Mouse (Mus musculus) intestine, postnatal 0 days (tissue): ENCODE measurements at regions not wholly inside any gene's neighbourhood (a gene's known extent, or its start where the extent isn't known, plus 50 kb on each side); places are given as distances from the start of the nearest gene placed in this dataset.
A peak's percentile ranks its signal among the peaks of the same experiment; 100 is the strongest.

ENCODE experiments used
- ATAC-seq: fragments of 200-750 bp; cut with Nextera tagmentation; 2 replicates; pipeline ENCODE4 v1.8.0; 2017; ENCODE audit warnings: mild to moderate bottlenecking, moderate TSS enrichment, moderate library complexity
- H3K27ac ChIP-seq: fragments of 300-500 bp; sonication (generic); 2 replicates; pipeline ENCODE4 v1.5.1; 2014; ENCODE audit warnings: mild to moderate bottlenecking, low read depth, low read length, moderate library complexity
- H3K27me3 ChIP-seq: fragments of 300-500 bp; sonication (generic); replicated peaks from 2 replicates; pipeline ENCODE4 v1.6.1; 2014; ENCODE audit warnings: low read length, mixed read lengths; ENCODE audit not compliant: control insufficient read depth, insufficient read depth
- H3K36me3 ChIP-seq: fragments of 300-500 bp; sonication (generic); 2 replicates; pipeline ENCODE4 v1.6.1; 2014; ENCODE audit warnings: mild to moderate bottlenecking, moderate library complexity; ENCODE audit not compliant: control insufficient read depth, insufficient read depth
- H3K4me1 ChIP-seq: fragments of 300-500 bp; sonication (generic); replicated peaks from 2 replicates; pipeline ENCODE4 v1.6.1; 2014; ENCODE audit warnings: antibody characterized with exemption, low read length, mixed read lengths; ENCODE audit not compliant: control insufficient read depth, insufficient read depth
- H3K4me2 ChIP-seq: fragments of 300-500 bp; sonication (generic); replicated peaks from 2 replicates; pipeline ENCODE4 v1.6.1; 2014; ENCODE audit warnings: low read depth, mild to moderate bottlenecking, moderate library complexity
- H3K4me3 ChIP-seq: fragments of 300-500 bp; sonication (generic); 2 replicates; pipeline ENCODE4 v1.5.1; 2014; ENCODE audit warnings: low read depth, low read length
- H3K9ac ChIP-seq: fragments of 300-500 bp; sonication (generic); 2 replicates; pipeline ENCODE4 v1.6.1; 2014; ENCODE audit warnings: mild to moderate bottlenecking, low read depth, low read length
- H3K9me3 ChIP-seq: fragments of 300-500 bp; sonication (generic); 2 replicates; pipeline ENCODE4 v1.6.1; 2016; ENCODE audit warnings: mixed run types; ENCODE audit not compliant: control insufficient read depth
- CTCF ChIP-seq: sonication (generic); IDR thresholded peaks from 2 replicates; pipeline ENCODE4 v1.5.1; 2016; ENCODE audit warnings: low read depth, mild to moderate bottlenecking, control low read depth, antibody characterized with exemption, moderate library complexity
- WGBS: fragments of 180-500 bp; shearing (Covaris S2); extraction: QIAGEN DNeasy Blood & Tissue Kit; methylation state at CpG from one replicate; pipeline ENCODE4 v1.1.7; 2014; 5-methylcytosine and 5-hydroxymethylcytosine counted together

DNA sequence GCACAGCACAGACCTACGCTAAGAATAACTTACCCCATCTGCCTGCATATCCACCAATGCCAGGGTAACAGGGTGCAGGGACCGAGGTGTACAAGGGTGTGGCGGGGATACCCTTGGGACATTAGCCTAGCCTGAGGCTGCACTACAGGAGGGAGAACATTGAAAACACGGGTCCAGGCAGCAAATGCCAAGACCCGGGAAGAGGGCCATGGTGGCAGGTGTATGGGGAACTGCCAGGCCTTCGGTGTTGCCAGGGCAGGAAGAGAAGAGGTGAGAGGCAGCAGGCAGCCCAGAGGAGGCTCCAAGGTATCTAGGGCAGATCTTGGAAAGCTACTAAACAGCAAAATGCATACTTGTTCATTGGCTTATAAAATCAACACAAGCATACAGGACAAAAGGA, 85.7 kb upstream of the Atp1a1 start:
- Histone ChIP-seq H3K27me3 (no peaks in the 10 kb centered on the region), H3K4me2 (no peak overlapping the region), H3K27ac (no peak overlapping the region), H3K9ac (no peak overlapping the region), H3K4me1 (no peaks in the 10 kb centered on the region), H3K36me3 (no peaks in the 10 kb centered on the region), H3K9me3 (no peaks in the 10 kb centered on the region), H3K4me3 (no peak overlapping the region)
- 89% methylated on average over 6 of the region's 6 CpGs for WGBS
- ATAC-seq, result no peak
- no peak for TF ChIP-seq CTCF

DNA sequence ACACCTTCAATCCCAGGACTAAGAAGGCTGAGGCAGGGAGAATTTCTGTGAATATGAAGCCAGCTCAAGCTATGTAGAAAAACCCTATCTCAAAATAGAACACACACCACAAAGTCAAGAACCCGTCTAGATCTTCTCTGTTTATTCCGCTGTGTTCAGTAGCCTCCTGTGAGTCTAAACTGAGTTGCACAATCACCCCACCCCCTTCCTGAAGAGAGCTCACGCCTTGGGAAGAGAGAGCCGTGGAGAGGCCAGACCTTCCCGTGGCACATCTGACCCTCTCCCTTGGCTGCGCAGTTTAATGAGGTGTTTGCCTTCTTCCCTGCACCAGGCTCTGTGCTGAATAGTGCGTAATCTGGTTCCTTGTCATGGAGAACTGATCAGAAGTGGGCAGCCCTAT, 80.7 kb upstream of the Atp1a1 start:
- Histone ChIP-seq H3K4me1 (peaks cover 4% of the 10 kb centered on the region; the same call in 1 of the 2 replicates), H3K9ac (no peak overlapping the region), H3K36me3 (no peaks in the 10 kb centered on the region), H3K9me3 (no peaks in the 10 kb centered on the region), H3K27ac (no peak overlapping the region), H3K27me3 (no peaks in the 10 kb centered on the region), H3K4me3 (no peak overlapping the region), H3K4me2 (no peak overlapping the region)
- WGBS, result 52% methylated on average over 7 of the region's 7 CpGs
- ATAC-seq, result 0 out of 2 replicates have a peak, but pooled peaks have one; percentile 28
- TF ChIP-seq CTCF, result no peak

DNA sequence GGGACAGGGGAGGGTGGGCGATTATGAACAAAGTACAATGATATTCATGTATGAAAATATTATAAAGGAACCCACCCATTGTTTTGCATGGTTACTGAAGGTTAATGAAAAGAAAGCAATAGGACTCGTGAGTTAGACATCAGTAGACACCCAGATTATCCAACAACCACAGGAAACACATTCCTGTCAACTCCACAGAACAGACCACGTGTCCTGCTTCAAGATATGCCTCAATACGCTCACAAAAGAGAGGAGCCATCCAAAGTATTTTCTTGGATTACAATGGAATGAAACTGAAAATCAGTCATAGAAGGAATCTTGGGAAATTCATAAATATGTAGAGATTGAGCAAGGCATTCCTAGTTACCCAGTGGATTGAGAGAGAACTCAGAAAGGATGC, 68.5 kb upstream of the Atp1a1 start:
- H3K4me3 ChIP-seq, result no peak overlapping the region
- no peaks in the 10 kb centered on the region for H3K27me3 ChIP-seq
- H3K9me3 ChIP-seq, result no peaks in the 10 kb centered on the region
- WGBS, result 86% methylated on average over 4 of the region's 4 CpGs
- H3K27ac ChIP-seq, result no peak overlapping the region
- H3K9ac ChIP-seq, result no peak overlapping the region
- H3K4me2 ChIP-seq, result no peak overlapping the region
- peaks cover 9% of the 10 kb centered on the region for H3K4me1 ChIP-seq
- TF ChIP-seq CTCF, result no peak
- ATAC-seq, result no peak
- H3K36me3 ChIP-seq, result no peaks in the 10 kb centered on the region

DNA sequence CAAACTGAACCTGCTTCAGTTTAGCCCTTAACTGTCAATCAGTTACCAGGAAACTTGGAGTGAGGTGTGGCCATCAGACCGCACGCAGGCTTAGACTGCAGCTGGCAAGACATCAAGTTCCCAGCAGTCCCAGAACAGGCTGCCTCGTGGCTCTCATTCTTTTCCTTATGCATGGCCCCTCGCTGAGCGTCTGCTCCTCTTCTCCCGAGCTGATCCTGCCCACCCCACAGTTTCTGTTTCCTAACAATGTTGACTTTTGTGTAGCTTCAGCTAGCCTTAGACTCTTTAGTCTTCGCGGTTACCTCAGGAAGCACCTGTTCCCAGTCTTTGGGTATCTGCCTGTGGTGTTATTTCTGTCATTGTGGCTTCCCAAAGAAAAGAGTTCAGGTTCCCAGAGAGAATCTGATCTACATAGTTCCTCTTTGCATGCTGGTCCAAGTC, 66.1 kb upstream of the Atp1a1 start:
- Histone ChIP-seq H3K4me3 (no peak overlapping the region), H3K27me3 (no peaks in the 10 kb centered on the region), H3K9ac (no peak overlapping the region), H3K4me2 (no peak overlapping the region), H3K4me1 (peaks cover 12% of the 10 kb centered on the region), H3K9me3 (no peaks in the 10 kb centered on the region), H3K36me3 (no peaks in the 10 kb centered on the region), H3K27ac (peak overlapping the region; percentile 47; the same call in 1 of the 2 replicates)
- no peak for TF ChIP-seq CTCF
- WGBS, result 17% methylated on average over 8 of the region's 8 CpGs
- ATAC-seq, result peak; percentile 71

DNA sequence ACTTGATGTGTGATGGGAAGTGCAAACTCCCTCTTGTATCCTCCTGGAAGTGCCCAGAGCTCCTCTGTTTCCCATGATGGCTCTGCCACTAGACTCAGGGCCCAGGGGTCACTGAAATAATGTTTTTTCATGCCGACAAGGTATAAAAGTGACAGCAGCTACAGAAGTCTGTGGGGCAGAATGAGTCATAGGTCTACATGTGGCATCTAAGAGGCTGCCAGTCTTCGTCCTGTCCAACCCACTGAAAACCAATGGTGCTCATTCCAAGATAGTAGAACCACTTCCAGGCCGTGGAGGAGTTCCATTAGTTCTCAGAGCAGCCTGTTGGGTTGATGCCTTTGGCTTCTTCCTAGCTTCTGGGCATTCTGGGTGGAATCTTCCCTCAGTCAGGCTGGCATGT, 65.3 kb upstream of the Atp1a1 start:
- Histone ChIP-seq H3K9ac (no peak overlapping the region), H3K27ac (no peak overlapping the region; the same call in 1 of the 2 replicates), H3K9me3 (no peaks in the 10 kb centered on the region), H3K4me3 (no peak overlapping the region), H3K27me3 (no peaks in the 10 kb centered on the region), H3K4me2 (no peak overlapping the region), H3K36me3 (no peaks in the 10 kb centered on the region), H3K4me1 (peaks cover 12% of the 10 kb centered on the region)
- no peak for ATAC-seq
- no peak for TF ChIP-seq CTCF
- 77% methylated on average over 3 of the region's 3 CpGs for WGBS

DNA sequence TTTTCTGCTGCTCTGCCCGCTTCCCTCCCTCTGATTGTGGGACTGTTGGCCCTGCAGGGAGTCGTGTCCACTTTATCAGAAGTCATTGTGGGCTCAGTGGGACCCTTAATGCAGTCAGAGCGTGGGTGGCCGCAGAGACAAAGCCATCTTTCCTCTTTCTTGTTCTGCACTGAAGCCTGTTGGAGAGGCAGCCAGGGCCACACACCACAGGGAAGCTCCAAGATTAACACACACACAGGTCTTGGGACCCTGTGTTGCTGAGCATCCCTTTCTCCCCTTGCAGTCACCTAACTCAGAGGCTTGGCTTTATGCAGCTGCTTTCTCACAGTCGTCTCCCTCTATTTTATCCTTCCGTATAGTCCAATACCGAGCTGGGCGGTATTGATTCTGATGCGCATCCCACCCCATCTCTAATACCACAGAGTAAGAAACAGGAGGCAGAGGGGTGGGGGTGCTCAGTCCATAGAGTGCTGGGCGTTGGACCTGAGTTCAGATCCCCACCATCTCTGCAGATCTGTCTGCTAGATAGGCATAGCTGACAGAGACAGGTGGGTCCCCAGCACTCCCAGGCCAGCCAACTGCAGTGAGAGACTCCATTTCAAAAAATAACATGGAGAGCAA, 63.4 kb upstream of the Atp1a1 start:
- Histone ChIP-seq H3K4me1 (peaks cover 12% of the 10 kb centered on the region), H3K4me2 (peak overlapping the region; percentile 46), H3K36me3 (no peaks in the 10 kb centered on the region), H3K4me3 (no peak overlapping the region), H3K9me3 (no peaks in the 10 kb centered on the region), H3K27ac (peak overlapping the region; percentile 79), H3K9ac (0 out of 2 replicates have a peak overlapping the region, but pooled peaks have one; percentile 22), H3K27me3 (no peaks in the 10 kb centered on the region)
- TF ChIP-seq CTCF, result no peak
- ATAC-seq, result no peak
- WGBS, result 62% methylated on average over 10 of the region's 10 CpGs
